Mouse (Mus musculus) lung, postnatal 0 days (tissue): ENCODE results near the gene Tap2.

ENCODE experiments used
- CTCF ChIP-seq: IDR thresholded peaks from 2 replicates; pipeline ENCODE4 v1.5.1; 2016; ENCODE audit warnings: antibody characterized with exemption, mild to moderate bottlenecking
- EP300 ChIP-seq: IDR thresholded peaks from 2 replicates; pipeline ENCODE4 v1.6.1; 2016; ENCODE audit warnings: antibody characterized with exemption, mild to moderate bottlenecking, control low read depth

- TF ChIP-seq CTCF (no peak), EP300 (no peak)
Measured at GRCm38 (mm10) chr17:34183564-34184219, 19.6 kb upstream of the Tap2 start.
